Mouse (Mus musculus) kidney, adult 2 months (tissue): ENCODE measurements at regions not wholly inside any gene's neighbourhood (a gene's known extent, or its start where the extent isn't known, plus 50 kb on each side); places are given as distances from the start of the nearest gene placed in this dataset.
A peak's percentile ranks its signal among the peaks of the same experiment; 100 is the strongest.
"Not testable (repeated sequence)": the region's sequence is repeated elsewhere in the genome, so short reads cannot be mapped to it uniquely, and the experiment has no call there.

Source experiments
- DNase-seq: peaks from one replicate; pipeline ENCODE4 v3.0.0; 2021
- H3K27ac ChIP-seq: fragments of 200-500 bp; 2 replicates; pipeline ENCODE4 v1.5.1; 2012; ENCODE audit warnings: low read depth, low read length, control low read depth, inconsistent platforms; ENCODE audit not compliant: insufficient read depth
- H3K27me3 ChIP-seq: fragments of 200-500 bp; replicated peaks from 2 replicates; pipeline ENCODE4 v1.6.1; 2012; ENCODE audit warnings: mild to moderate bottlenecking, moderate library complexity, low read length, inconsistent platforms; ENCODE audit not compliant: control insufficient read depth, insufficient read depth
- H3K36me3 ChIP-seq: fragments of 200-500 bp; 2 replicates; pipeline ENCODE4 v1.6.1; 2012; ENCODE audit warnings: mild to moderate bottlenecking, moderate library complexity, low read length, inconsistent platforms; ENCODE audit not compliant: control insufficient read depth, insufficient read depth
- H3K4me1 ChIP-seq: fragments of 200-500 bp; 2 replicates; pipeline ENCODE4 v1.6.1; 2011; ENCODE audit warnings: low read length; ENCODE audit not compliant: control insufficient read depth, insufficient read depth
- H3K4me3 ChIP-seq: fragments of 200-500 bp; 2 replicates; pipeline ENCODE4 v1.5.1; 2011; ENCODE audit warnings: mild to moderate bottlenecking, low read depth, low read length, control low read depth; ENCODE audit not compliant: insufficient read depth
- CTCF ChIP-seq: fragments of 200-500 bp; conservative IDR thresholded peaks from 2 replicates; pipeline ENCODE4 v1.5.1; 2011; ENCODE audit warnings: low read depth, mild to moderate bottlenecking, control low read depth, low read length, moderate library complexity, mixed read lengths; ENCODE audit not compliant: insufficient read depth, insufficient read length
- POLR2A ChIP-seq: fragments of 200-500 bp; IDR thresholded peaks from one replicate; pipeline ENCODE4 v1.6.1; 2011; ENCODE audit warnings: low read depth, low read length, control low read depth
- WGBS: fragments of 180-500 bp; shearing (Covaris S2); methylation state at CpG from one replicate; pipeline ENCODE4 v1.1.7; 2018; 5-methylcytosine and 5-hydroxymethylcytosine counted together

- DNase-seq: peak; percentile 93
- Histone ChIP-seq H3K36me3 (no peaks in the 10 kb centered on the region), H3K27ac (no peak overlapping the region), H3K4me3 (peak overlapping the region; percentile 20; the same call in 1 of the 2 replicates), H3K4me1 (no peaks in the 10 kb centered on the region), H3K27me3 (no peaks in the 10 kb centered on the region)
- 2% methylated on average over 18 of the region's 18 CpGs for WGBS
- TF ChIP-seq POLR2A (no peak), CTCF (peak; percentile 70)
Measured at GRCm38 (mm10) chr9:88241203-88241995, 85.6 kb upstream of the Nt5e start.

- Histone ChIP-seq H3K4me1 (no peaks in the 10 kb centered on the region), H3K27ac (no peak overlapping the region), H3K27me3 (no peaks in the 10 kb centered on the region), H3K36me3 (no peaks in the 10 kb centered on the region), H3K4me3 (no peak overlapping the region)
- TF ChIP-seq CTCF: no peak
- TF ChIP-seq POLR2A: no peak
- WGBS: 88% methylated on average over 7 of the region's 7 CpGs
- no peak for DNase-seq
Measured at GRCm38 (mm10) chr9:88242530-88242929, 84.5 kb upstream of the Nt5e start.

- Histone ChIP-seq H3K4me1 (no peaks in the 10 kb centered on the region), H3K27me3 (no peaks in the 10 kb centered on the region), H3K36me3 (no peaks in the 10 kb centered on the region), H3K4me3 (no peak overlapping the region), H3K27ac (no peak overlapping the region)
- TF ChIP-seq CTCF: no peak
- TF ChIP-seq POLR2A: no peak
- WGBS: 85% methylated on average over 3 of the region's 3 CpGs
- no peak for DNase-seq
Measured at GRCm38 (mm10) chr9:88244492-88244891, 82.5 kb upstream of the Nt5e start.

GRCm38 (mm10) chr9:88255948-88256347, 71.0 kb upstream of the Nt5e start:
- no peak for TF ChIP-seq CTCF
- no peak for TF ChIP-seq POLR2A
- 68% methylated on average over 7 of the region's 7 CpGs for WGBS
- no peaks in the 10 kb centered on the region for H3K4me1 ChIP-seq

GRCm38 (mm10) chr9:88259627-88260026, 67.4 kb upstream of the Nt5e start:
- no peaks in the 10 kb centered on the region for H3K27me3 ChIP-seq
- no peak overlapping the region for H3K4me3 ChIP-seq
- DNase-seq: no peak
- TF ChIP-seq POLR2A (no peak), CTCF (no peak)
- no peaks in the 10 kb centered on the region for H3K36me3 ChIP-seq
- WGBS: 77% methylated on average over 4 of the region's 4 CpGs
- H3K27ac ChIP-seq: no peak overlapping the region
- H3K4me1 ChIP-seq: peaks cover 3% of the 10 kb centered on the region; the same call in 1 of the 2 replicates

More at GRCm38 (mm10) chr9:88255948-88256347, 71.0 kb upstream of the Nt5e start:
- H3K4me3 ChIP-seq: no peak overlapping the region
- H3K27ac ChIP-seq: no peak overlapping the region
- no peaks in the 10 kb centered on the region for H3K27me3 ChIP-seq
- H3K36me3 ChIP-seq: no peaks in the 10 kb centered on the region
- no peak for DNase-seq

GRCm38 (mm10) chr9:88260072-88260635, 66.8 kb upstream of the Nt5e start:
- Histone ChIP-seq H3K36me3 (no peaks in the 10 kb centered on the region), H3K4me1 (peaks cover 3% of the 10 kb centered on the region; the same call in 1 of the 2 replicates), H3K27ac (no peak overlapping the region), H3K4me3 (no peak overlapping the region), H3K27me3 (no peaks in the 10 kb centered on the region)
- no peak for TF ChIP-seq CTCF
- no peak for TF ChIP-seq POLR2A
- WGBS: 63% methylated on average over 2 of the region's 2 CpGs
- no peak for DNase-seq

GRCm38 (mm10) chr9:88262461-88262860, 64.5 kb upstream of the Nt5e start:
- peak; percentile 55 for DNase-seq
- Histone ChIP-seq H3K36me3 (no peaks in the 10 kb centered on the region), H3K27ac (0 out of 2 replicates have a peak overlapping the region, but pooled peaks have one; percentile 52), H3K4me3 (no peak overlapping the region), H3K27me3 (no peaks in the 10 kb centered on the region), H3K4me1 (peaks cover 3% of the 10 kb centered on the region; the same call in 1 of the 2 replicates)
- TF ChIP-seq POLR2A (no peak), CTCF (no peak)
- 45% methylated on average over 3 of the region's 3 CpGs for WGBS

- not testable (repeated sequence) for H3K27ac ChIP-seq, H3K36me3 ChIP-seq, H3K4me3 ChIP-seq, DNase-seq, H3K27me3 ChIP-seq
- H3K4me1 ChIP-seq: peaks cover 15% of the 10 kb centered on the region; the same call in 1 of the 2 replicates
- WGBS: 92% methylated on average over 1 of the region's 1 CpGs
Measured at GRCm38 (mm10) chr9:88266346-88266745, 60.7 kb upstream of the Nt5e start.
